Mouse (Mus musculus): ENCODE data around the gene Utrn. TPM values are rescaled to one million over a fixed set of nuclear protein-coding genes. Genes with fewer than 3 reads are reported as not detected.

Utrn gene
- polyA plus RNA-seq, 2 experiments, result 34.1 to 76.0 TPM

DNA sequence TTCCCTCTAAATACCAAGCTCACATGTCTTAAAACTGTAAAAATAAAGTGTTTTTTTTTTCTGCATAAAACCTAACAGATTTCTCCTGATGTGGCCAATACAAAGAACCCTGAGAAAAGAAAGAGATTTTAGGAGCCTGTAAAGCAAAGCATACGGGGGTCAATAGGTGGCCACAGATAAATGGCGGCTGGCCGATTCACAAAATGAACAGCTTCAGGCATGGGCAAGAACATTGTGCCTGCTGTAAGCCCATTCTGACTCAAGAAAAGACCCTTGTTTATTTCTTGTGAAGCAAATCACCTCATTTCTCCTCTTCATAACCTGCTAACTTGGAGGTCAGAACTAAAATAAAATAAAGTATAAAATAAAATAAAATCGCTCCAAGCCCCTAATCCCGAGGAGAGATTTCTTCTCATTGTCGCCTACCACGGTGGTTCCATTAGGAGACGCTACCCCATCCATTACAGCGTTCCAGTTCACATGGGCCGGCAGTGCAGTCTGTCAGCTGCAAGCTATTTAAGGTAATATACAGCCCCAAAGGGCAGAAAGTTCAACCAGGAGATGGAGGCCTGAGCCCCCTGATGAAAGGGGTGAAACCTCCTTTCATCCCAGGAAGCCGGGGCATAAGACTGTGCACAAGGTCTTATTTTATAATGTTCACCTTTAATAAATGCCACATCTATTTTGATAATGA is 316.8 kb downstream of the Utrn start:
- H3K9me3 ChIP-seq (ENCODE audit: control insufficient read depth, low read length), result no peaks in the 10 kb centered on the region
- peaks cover 44% of the 10 kb centered on the region for H3K4me1 ChIP-seq (ENCODE audit: control insufficient read depth, insufficient read depth, low read length)
- peak; percentile 4 for DNase-seq (ENCODE audit: low spot score)
- 15% methylated on average over 11 of the region's 11 CpGs for WGBS
- no peak overlapping the region for H3K27ac ChIP-seq (replicated peaks; ENCODE audit: low read depth, low read length)
- no peak for TF ChIP-seq POLR2A (IDR thresholded peaks at IDR 0.05; ENCODE audit: borderline replicate concordance, extremely low read depth, insufficient read depth, insufficient read length)
- no peak overlapping the region for H3K4me3 ChIP-seq (replicated peaks; ENCODE audit: low read length)
- H3K27me3 ChIP-seq (ENCODE audit: control insufficient read depth, insufficient read depth, low read length), result no peaks in the 10 kb centered on the region
- 0 out of 2 replicates have a peak overlapping the region, but pooled peaks have one; percentile 1 for H3K4me2 ChIP-seq (replicated peaks; ENCODE audit: low read depth, low read length, severe bottlenecking)
- no peaks in the 10 kb centered on the region for H3K36me3 ChIP-seq (ENCODE audit: control insufficient read depth, insufficient read depth, low read length)
- no peak for ATAC-seq (ENCODE audit: low FRiP score, low read depth)
- no peak overlapping the region for H3K9ac ChIP-seq (ENCODE audit: low read depth, low read length, severe bottlenecking)

GRCm38 (mm10) chr10:12551735-12552134 is 317.4 kb downstream of the Utrn start:
- WGBS, result 35% methylated on average over 5 of the region's 5 CpGs
- H3K4me3 ChIP-seq (replicated peaks; ENCODE audit: low read length), result no peak overlapping the region
- H3K9me3 ChIP-seq (ENCODE audit: control insufficient read depth, low read length), result no peaks in the 10 kb centered on the region
- no peak overlapping the region for H3K9ac ChIP-seq (ENCODE audit: low read depth, low read length, severe bottlenecking)
- H3K36me3 ChIP-seq (ENCODE audit: control insufficient read depth, insufficient read depth, low read length), result no peaks in the 10 kb centered on the region
- H3K27me3 ChIP-seq (ENCODE audit: control insufficient read depth, insufficient read depth, low read length), result no peaks in the 10 kb centered on the region
- no peak overlapping the region for H3K4me2 ChIP-seq (replicated peaks; ENCODE audit: low read depth, low read length, severe bottlenecking)
- DNase-seq (ENCODE audit: low spot score) (peak; percentile 7), ATAC-seq (ENCODE audit: low FRiP score, low read depth) (no peak)
- no peak overlapping the region for H3K27ac ChIP-seq (replicated peaks; ENCODE audit: low read depth, low read length)
- H3K4me1 ChIP-seq (ENCODE audit: control insufficient read depth, insufficient read depth, low read length), result peaks cover 48% of the 10 kb centered on the region
- no peak for TF ChIP-seq POLR2A (IDR thresholded peaks at IDR 0.05; ENCODE audit: borderline replicate concordance, extremely low read depth, insufficient read depth, insufficient read length)

- no peaks in the 10 kb centered on the region for H3K9me3 ChIP-seq (ENCODE audit: control insufficient read depth, low read length)
- no peak overlapping the region for H3K9ac ChIP-seq (ENCODE audit: low read depth, low read length, severe bottlenecking)
- H3K27me3 ChIP-seq (ENCODE audit: control insufficient read depth, insufficient read depth, low read length), result no peaks in the 10 kb centered on the region
- peaks cover 60% of the 10 kb centered on the region for H3K4me1 ChIP-seq (ENCODE audit: control insufficient read depth, insufficient read depth, low read length)
- H3K4me2 ChIP-seq (replicated peaks; ENCODE audit: low read depth, low read length, severe bottlenecking), result no peak overlapping the region
- no peak overlapping the region for H3K4me3 ChIP-seq (replicated peaks; ENCODE audit: low read length)
- H3K36me3 ChIP-seq (ENCODE audit: control insufficient read depth, insufficient read depth, low read length), result no peaks in the 10 kb centered on the region
- 37% methylated on average over 1 of the region's 1 CpGs for whole genome bisulfite sequencing
- peak overlapping the region; percentile 55; the same call in 1 of the 2 replicates for H3K27ac ChIP-seq (replicated peaks; ENCODE audit: low read depth, low read length)
- DNase-seq (ENCODE audit: low spot score), result peak; percentile 50
- ATAC-seq (ENCODE audit: low FRiP score, low read depth), result no peak
- no peak for TF ChIP-seq POLR2A (IDR thresholded peaks at IDR 0.05; ENCODE audit: borderline replicate concordance, extremely low read depth, insufficient read depth, insufficient read length)
Measured at GRCm38 (mm10) chr10:12549945-12550540, 319.1 kb downstream of the Utrn start.

GRCm38 (mm10) chr10:12549261-12549660 is 319.9 kb downstream of the Utrn start:
- no peak for DNase-seq (ENCODE audit: low spot score)
- ATAC-seq (ENCODE audit: low FRiP score, low read depth), result no peak
- peaks cover 60% of the 10 kb centered on the region for H3K4me1 ChIP-seq (ENCODE audit: control insufficient read depth, insufficient read depth, low read length)

GRCm38 (mm10) chr10:12548616-12549084 is 320.5 kb downstream of the Utrn start:
- DNase-seq (ENCODE audit: low spot score), result peak; percentile 81
- H3K36me3 ChIP-seq (ENCODE audit: control insufficient read depth, insufficient read depth, low read length), result no peaks in the 10 kb centered on the region
- H3K4me1 ChIP-seq (ENCODE audit: control insufficient read depth, insufficient read depth, low read length), result peaks cover 60% of the 10 kb centered on the region
- peak overlapping the region; percentile 57 for H3K9ac ChIP-seq (ENCODE audit: low read depth, low read length, severe bottlenecking)
- H3K27ac ChIP-seq (replicated peaks; ENCODE audit: low read depth, low read length), result peak overlapping the region; percentile 82
- no peaks in the 10 kb centered on the region for H3K27me3 ChIP-seq (ENCODE audit: control insufficient read depth, insufficient read depth, low read length)
- WGBS, result 3% methylated on average over 13 of the region's 13 CpGs
- H3K4me3 ChIP-seq (replicated peaks; ENCODE audit: low read length), result peak overlapping the region; percentile 40
- peak; percentile 67 for ATAC-seq (ENCODE audit: low FRiP score, low read depth)
- peak overlapping the region; percentile 73 for H3K4me2 ChIP-seq (replicated peaks; ENCODE audit: low read depth, low read length, severe bottlenecking)
- no peaks in the 10 kb centered on the region for H3K9me3 ChIP-seq (ENCODE audit: control insufficient read depth, low read length)
- no peak for TF ChIP-seq POLR2A (IDR thresholded peaks at IDR 0.05; ENCODE audit: borderline replicate concordance, extremely low read depth, insufficient read depth, insufficient read length)

More at GRCm38 (mm10) chr10:12549261-12549660, 319.9 kb downstream of the Utrn start:
- 0 out of 2 replicates have a peak overlapping the region, but pooled peaks have one; percentile 82 for H3K27ac ChIP-seq (replicated peaks; ENCODE audit: low read depth, low read length)
- peak overlapping the region; percentile 73 for H3K4me2 ChIP-seq (replicated peaks; ENCODE audit: low read depth, low read length, severe bottlenecking)
- no peaks in the 10 kb centered on the region for H3K27me3 ChIP-seq (ENCODE audit: control insufficient read depth, insufficient read depth, low read length)
- WGBS, result 22% methylated on average over 5 of the region's 5 CpGs
- H3K4me3 ChIP-seq (replicated peaks; ENCODE audit: low read length), result peak overlapping the region; percentile 40
- H3K36me3 ChIP-seq (ENCODE audit: control insufficient read depth, insufficient read depth, low read length), result no peaks in the 10 kb centered on the region
- no peaks in the 10 kb centered on the region for H3K9me3 ChIP-seq (ENCODE audit: control insufficient read depth, low read length)
- no peak for TF ChIP-seq POLR2A (IDR thresholded peaks at IDR 0.05; ENCODE audit: borderline replicate concordance, extremely low read depth, insufficient read depth, insufficient read length)
- H3K9ac ChIP-seq (ENCODE audit: low read depth, low read length, severe bottlenecking), result peak overlapping the region; percentile 57; the same call in 1 of the 2 replicates

All from limb, embryonic 14.5 days (tissue).